Mouse (Mus musculus) embryonic facial prominence, embryonic 15.5 days (tissue): Measurements from ENCODE around the gene Ica1. TPM values are rescaled to one million over a fixed set of nuclear protein-coding genes. Genes with fewer than 3 reads are reported as not detected.

Experiments
- ATAC-seq: fragments of 200-750 bp; cut with Nextera tagmentation; 2 replicates; pipeline ENCODE4 v1.8.0; 2017; ENCODE audit warnings: low read depth, moderate TSS enrichment; ENCODE audit not compliant: insufficient number of reproducible peaks, low FRiP score, low TSS enrichment
- H3K27ac ChIP-seq: fragments of 300-500 bp; sonication (generic); replicated peaks from 2 replicates; pipeline ENCODE4 v1.5.1; 2015; ENCODE audit warnings: mild to moderate bottlenecking, inconsistent platforms
- H3K27me3 ChIP-seq: fragments of 300-500 bp; sonication (generic); 2 replicates; pipeline ENCODE4 v1.6.1; 2015; ENCODE audit warnings: inconsistent platforms
- H3K36me3 ChIP-seq: fragments of 300-500 bp; sonication (generic); 2 replicates; pipeline ENCODE4 v1.6.1; 2015; ENCODE audit warnings: mild to moderate bottlenecking, inconsistent platforms
- H3K4me1 ChIP-seq: fragments of 300-500 bp; sonication (generic); 2 replicates; pipeline ENCODE4 v1.6.1; 2015; ENCODE audit warnings: inconsistent platforms
- H3K4me2 ChIP-seq: fragments of 300-500 bp; sonication (generic); replicated peaks from 2 replicates; pipeline ENCODE4 v1.6.1; 2015; ENCODE audit warnings: mild to moderate bottlenecking, inconsistent platforms
- H3K4me3 ChIP-seq: fragments of 300-500 bp; sonication (generic); replicated peaks from 2 replicates; pipeline ENCODE4 v1.5.1; 2015; ENCODE audit warnings: mild to moderate bottlenecking, inconsistent platforms
- H3K9ac ChIP-seq: fragments of 300-500 bp; sonication (generic); 2 replicates; pipeline ENCODE4 v1.6.1; 2015; ENCODE audit warnings: inconsistent platforms
- H3K9me3 ChIP-seq: fragments of 300-500 bp; sonication (generic); replicated peaks from 2 replicates; pipeline ENCODE4 v1.6.1; 2016; ENCODE audit warnings: inconsistent platforms
- WGBS: fragments of 180-500 bp; shearing (Covaris S2); methylation state at CpG from one replicate; pipeline ENCODE4 v1.1.7; 2015; 5-methylcytosine and 5-hydroxymethylcytosine counted together
- polyA plus RNA-seq: library from polyadenylated mRNA; unstranded; fragments of >200 nt; fragmentation: Nextera tagmentation; extraction: Ambion mirVana; gene quantifications from 2 replicates; pipeline ENCODE4 v1.2.1, GENCODE M21; 2015

Ica1 gene
- polyA plus RNA-seq, 1 experiment from 2014 or later, result 15.1 TPM

DNA sequence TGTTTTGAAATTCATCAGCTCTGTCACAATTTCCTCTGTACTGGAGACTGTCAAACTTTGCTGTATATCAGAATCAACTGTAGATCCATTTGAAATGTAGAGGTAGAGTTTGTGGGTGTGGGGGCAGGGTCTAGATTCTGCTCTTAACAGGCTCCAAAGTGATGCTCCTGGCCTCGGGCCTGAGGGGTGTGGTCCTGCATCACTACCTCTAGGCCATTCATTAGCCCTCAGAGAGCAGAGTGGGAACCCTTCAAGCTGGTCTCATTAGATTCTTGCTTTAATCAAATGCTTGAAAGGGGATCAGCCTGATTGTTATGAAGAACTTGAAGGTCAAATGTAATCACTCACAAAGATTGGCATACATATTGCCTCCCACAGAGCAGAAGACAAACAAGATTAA lies 36.6 kb downstream of the Ica1 start:
- no peaks in the 10 kb centered on the region for H3K9me3 ChIP-seq
- 7% methylated on average over 1 of the region's 1 CpGs for WGBS
- no peaks in the 10 kb centered on the region for H3K36me3 ChIP-seq
- H3K4me1 ChIP-seq, result no peaks in the 10 kb centered on the region
- no peak overlapping the region for H3K4me3 ChIP-seq
- H3K4me2 ChIP-seq, result no peak overlapping the region
- no peaks in the 10 kb centered on the region for H3K27me3 ChIP-seq
- H3K9ac ChIP-seq, result no peak overlapping the region
- H3K27ac ChIP-seq, result no peak overlapping the region
- ATAC-seq, result no peak

GRCm38 (mm10) chr6:8740092-8740491 lies 38.2 kb downstream of the Ica1 start:
- no peak overlapping the region for H3K27ac ChIP-seq
- no peak overlapping the region for H3K4me3 ChIP-seq
- H3K4me2 ChIP-seq, result no peak overlapping the region
- no peaks in the 10 kb centered on the region for H3K36me3 ChIP-seq
- no peak overlapping the region for H3K9ac ChIP-seq
- H3K4me1 ChIP-seq, result 0 out of 2 replicates have a peak, but pooled peaks cover 5% of the 10 kb centered on the region
- 69% methylated on average over 2 of the region's 2 CpGs for WGBS
- no peaks in the 10 kb centered on the region for H3K9me3 ChIP-seq
- no peaks in the 10 kb centered on the region for H3K27me3 ChIP-seq
- no peak for ATAC-seq

- Histone ChIP-seq H3K9ac (no peak overlapping the region), H3K27me3 (no peaks in the 10 kb centered on the region), H3K4me3 (no peak overlapping the region), H3K9me3 (no peaks in the 10 kb centered on the region), H3K36me3 (no peaks in the 10 kb centered on the region), H3K4me2 (no peak overlapping the region), H3K27ac (no peak overlapping the region), H3K4me1 (0 out of 2 replicates have a peak, but pooled peaks cover 5% of the 10 kb centered on the region)
- no peak for ATAC-seq
- WGBS, result 71% methylated on average over 4 of the region's 4 CpGs
These were observed 39.9 kb downstream of the Ica1 start for GRCm38 (mm10) chr6:8738396-8738795.

DNA sequence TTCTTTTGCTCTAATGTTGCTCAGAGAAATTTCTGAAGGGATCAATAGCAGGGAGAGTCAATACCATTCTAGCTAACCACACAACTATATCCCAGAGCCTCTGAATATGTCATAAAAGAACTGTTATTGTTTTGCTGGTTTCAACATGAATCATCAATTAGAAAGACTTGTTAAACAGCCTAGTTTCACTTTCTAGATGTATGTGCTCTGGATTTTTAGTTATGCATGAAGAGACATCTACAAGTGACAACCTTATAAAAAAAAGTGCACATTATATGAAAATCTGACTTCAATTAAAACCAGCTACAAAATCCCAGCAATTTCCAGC lies 41.8 kb downstream of the Ica1 start:
- ATAC-seq, result no peak
- no peak overlapping the region for H3K27ac ChIP-seq
- no peaks in the 10 kb centered on the region for H3K36me3 ChIP-seq
- H3K9ac ChIP-seq, result no peak overlapping the region
- no peaks in the 10 kb centered on the region for H3K9me3 ChIP-seq
- no peak overlapping the region for H3K4me2 ChIP-seq
- H3K27me3 ChIP-seq, result no peaks in the 10 kb centered on the region
- H3K4me3 ChIP-seq, result no peak overlapping the region
- H3K4me1 ChIP-seq, result 0 out of 2 replicates have a peak, but pooled peaks cover 5% of the 10 kb centered on the region

- no peaks in the 10 kb centered on the region for H3K36me3 ChIP-seq
- no peaks in the 10 kb centered on the region for H3K27me3 ChIP-seq
- no peak overlapping the region for H3K4me2 ChIP-seq
- no peak overlapping the region for H3K4me3 ChIP-seq
- H3K9ac ChIP-seq, result no peak overlapping the region
- no peak for ATAC-seq
- WGBS, result 42% methylated on average over 8 of the region's 8 CpGs
- H3K27ac ChIP-seq, result no peak overlapping the region
- no peaks in the 10 kb centered on the region for H3K9me3 ChIP-seq
- 0 out of 2 replicates have a peak, but pooled peaks cover 5% of the 10 kb centered on the region for H3K4me1 ChIP-seq
These were observed 42.4 kb downstream of the Ica1 start for GRCm38 (mm10) chr6:8735657-8736492.

DNA sequence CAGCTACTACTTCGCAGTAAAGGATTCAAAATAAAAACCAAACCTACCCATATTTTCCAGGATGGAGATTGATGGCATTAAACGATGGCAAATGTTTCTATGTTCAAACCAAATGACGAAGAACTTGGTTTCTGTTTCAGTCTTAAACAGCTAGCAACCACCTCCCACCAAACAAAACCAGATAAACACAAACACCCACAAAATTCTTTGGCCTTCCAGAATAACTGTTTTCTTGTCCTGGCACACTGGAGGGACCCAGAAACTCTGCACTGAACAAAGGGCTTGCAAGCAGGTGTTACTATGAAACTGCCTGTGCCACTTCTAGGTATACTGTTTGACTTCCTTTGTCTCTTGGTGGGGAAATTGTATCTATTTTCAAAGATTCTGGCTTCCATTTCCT lies 43.2 kb downstream of the Ica1 start:
- H3K9ac ChIP-seq, result no peak overlapping the region

GRCm38 (mm10) chr6:8732492-8732891 lies 45.8 kb downstream of the Ica1 start:
- no peak overlapping the region for H3K27ac ChIP-seq
- no peaks in the 10 kb centered on the region for H3K9me3 ChIP-seq
- no peaks in the 10 kb centered on the region for H3K36me3 ChIP-seq
- 49% methylated on average over 5 of the region's 5 CpGs for WGBS
- H3K27me3 ChIP-seq, result no peaks in the 10 kb centered on the region
- ATAC-seq, result peak; percentile 60; the same call in 1 of the 2 replicates
- no peak overlapping the region for H3K4me3 ChIP-seq
- no peak overlapping the region for H3K4me2 ChIP-seq
- no peak overlapping the region for H3K9ac ChIP-seq
- 0 out of 2 replicates have a peak, but pooled peaks cover 5% of the 10 kb centered on the region for H3K4me1 ChIP-seq

More for the DNA sequence above, 43.2 kb downstream of the Ica1 start:
- 54% methylated on average over 3 of the region's 3 CpGs for WGBS
- no peaks in the 10 kb centered on the region for H3K9me3 ChIP-seq
- H3K4me3 ChIP-seq, result no peak overlapping the region
- no peak overlapping the region for H3K27ac ChIP-seq
- H3K4me1 ChIP-seq, result 0 out of 2 replicates have a peak, but pooled peaks cover 5% of the 10 kb centered on the region
- no peak overlapping the region for H3K4me2 ChIP-seq
- H3K27me3 ChIP-seq, result no peaks in the 10 kb centered on the region
- no peak for ATAC-seq
- no peaks in the 10 kb centered on the region for H3K36me3 ChIP-seq

DNA sequence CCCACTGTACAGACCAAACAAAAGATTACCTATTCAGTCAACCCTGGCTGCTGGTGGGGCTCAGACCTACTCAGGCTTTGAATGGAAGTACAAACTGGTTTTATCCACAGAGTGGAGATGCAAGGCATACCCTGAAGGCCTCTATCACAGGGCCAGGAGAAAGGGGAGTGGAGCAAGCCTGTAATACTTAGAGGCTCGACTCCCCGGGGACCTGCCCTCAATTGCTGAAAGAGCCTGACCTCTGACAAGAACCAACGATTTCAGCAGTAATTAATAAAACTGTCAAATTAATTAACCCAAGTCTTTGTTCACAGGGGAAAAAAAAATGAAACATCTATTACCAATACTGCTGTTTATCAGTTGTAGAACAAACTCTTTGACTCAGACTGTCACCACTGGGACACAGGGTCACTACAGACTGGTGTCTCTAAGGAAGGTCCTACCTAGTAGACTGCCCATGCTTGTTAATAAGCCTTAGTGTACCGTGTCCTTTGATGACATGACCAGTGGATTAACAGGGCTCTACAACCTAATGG lies 46.6 kb downstream of the Ica1 start:
- Histone ChIP-seq H3K4me2 (no peak overlapping the region), H3K9me3 (no peaks in the 10 kb centered on the region), H3K9ac (no peak overlapping the region), H3K27me3 (no peaks in the 10 kb centered on the region), H3K4me3 (no peak overlapping the region), H3K36me3 (no peaks in the 10 kb centered on the region), H3K27ac (no peak overlapping the region), H3K4me1 (0 out of 2 replicates have a peak, but pooled peaks cover 5% of the 10 kb centered on the region)
- 21% methylated on average over 4 of the region's 4 CpGs for WGBS
- ATAC-seq, result no peak

DNA sequence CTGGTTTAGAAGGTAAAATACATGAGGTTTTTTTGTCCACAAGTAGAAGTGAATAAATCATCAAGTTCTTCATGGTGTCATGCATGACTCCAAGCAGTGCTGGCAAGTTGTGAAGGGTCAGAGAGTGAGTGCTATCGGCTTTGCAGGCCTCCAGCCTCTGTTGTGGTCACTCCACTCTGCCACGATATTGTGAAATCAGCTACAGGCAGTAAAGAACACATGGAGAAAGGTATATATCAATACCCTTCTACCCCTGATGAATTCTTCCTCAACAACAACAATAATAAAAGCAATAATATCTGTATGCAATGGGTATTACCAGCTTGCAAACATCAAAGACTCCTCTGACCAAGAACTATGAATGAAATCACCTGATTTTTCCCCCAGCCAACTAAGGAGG lies 47.9 kb downstream of the Ica1 start:
- H3K36me3 ChIP-seq, result no peaks in the 10 kb centered on the region
- no peak for ATAC-seq
- no peaks in the 10 kb centered on the region for H3K4me1 ChIP-seq
- H3K9me3 ChIP-seq, result no peaks in the 10 kb centered on the region
- no peak overlapping the region for H3K27ac ChIP-seq
- H3K9ac ChIP-seq, result no peak overlapping the region
- no peaks in the 10 kb centered on the region for H3K27me3 ChIP-seq
- no peak overlapping the region for H3K4me3 ChIP-seq
- no peak overlapping the region for H3K4me2 ChIP-seq
- WGBS, result 89% methylated on average over 2 of the region's 2 CpGs

- H3K27ac ChIP-seq, result no peak overlapping the region
- no peaks in the 10 kb centered on the region for H3K4me1 ChIP-seq
- no peak overlapping the region for H3K9ac ChIP-seq
- no peaks in the 10 kb centered on the region for H3K9me3 ChIP-seq
- 94% methylated on average over 8 of the region's 8 CpGs for WGBS
- H3K36me3 ChIP-seq, result no peaks in the 10 kb centered on the region
- no peak overlapping the region for H3K4me2 ChIP-seq
- ATAC-seq, result no peak
- H3K4me3 ChIP-seq, result no peak overlapping the region
- H3K27me3 ChIP-seq, result no peaks in the 10 kb centered on the region
These were observed 50.5 kb downstream of the Ica1 start for GRCm38 (mm10) chr6:8727806-8728205.

DNA sequence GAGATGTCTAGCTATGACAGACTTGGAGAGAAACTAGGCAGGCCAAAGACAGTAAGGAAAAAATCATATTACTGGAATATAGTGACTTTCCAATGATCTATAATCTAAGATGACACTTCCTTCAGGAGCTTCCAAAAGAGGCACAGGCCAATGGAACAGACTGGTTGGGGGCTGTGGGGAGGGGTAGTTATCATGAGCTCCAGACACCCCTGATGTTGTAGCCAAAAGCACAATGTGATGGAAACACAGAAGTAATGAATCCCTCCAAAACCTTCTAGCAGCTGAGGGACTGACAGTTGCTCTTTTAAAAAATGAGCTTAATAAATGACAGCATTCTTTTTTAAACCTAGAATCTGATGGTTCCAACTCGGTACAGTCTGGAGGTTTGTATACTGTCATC lies 52.7 kb downstream of the Ica1 start:
- no peaks in the 10 kb centered on the region for H3K27me3 ChIP-seq
- WGBS, result 34% methylated on average over 1 of the region's 1 CpGs
- no peak overlapping the region for H3K27ac ChIP-seq
- H3K9ac ChIP-seq, result no peak overlapping the region
- H3K4me3 ChIP-seq, result no peak overlapping the region
- ATAC-seq, result no peak
- H3K36me3 ChIP-seq, result no peaks in the 10 kb centered on the region
- H3K4me2 ChIP-seq, result no peak overlapping the region
- no peaks in the 10 kb centered on the region for H3K9me3 ChIP-seq
- no peaks in the 10 kb centered on the region for H3K4me1 ChIP-seq

DNA sequence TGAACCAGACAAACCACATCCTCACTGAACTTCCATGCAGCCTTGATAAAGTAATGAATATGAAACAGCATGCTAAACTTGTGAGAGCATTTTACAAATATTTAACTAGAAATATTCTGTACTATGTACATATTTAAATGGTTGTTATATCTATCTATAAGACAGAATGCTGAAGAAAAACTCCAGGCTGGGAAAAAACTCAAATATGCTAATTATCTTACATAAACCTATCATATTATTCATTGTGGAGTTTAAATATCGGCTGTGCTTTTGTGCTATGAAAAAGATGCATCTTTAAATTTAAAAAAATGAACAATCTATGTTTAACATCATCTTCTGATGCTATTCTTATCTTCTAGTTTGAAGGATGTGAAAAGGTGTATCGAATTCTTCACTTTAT lies 58.6 kb downstream of the Ica1 start:
- no peaks in the 10 kb centered on the region for H3K36me3 ChIP-seq
- H3K27me3 ChIP-seq, result no peaks in the 10 kb centered on the region
- no peak overlapping the region for H3K4me3 ChIP-seq
- WGBS, result 79% methylated on average over 2 of the region's 2 CpGs
- H3K9me3 ChIP-seq, result no peaks in the 10 kb centered on the region
- H3K9ac ChIP-seq, result no peak overlapping the region
- H3K27ac ChIP-seq, result no peak overlapping the region
- H3K4me2 ChIP-seq, result no peak overlapping the region
- no peak for ATAC-seq
- H3K4me1 ChIP-seq, result no peaks in the 10 kb centered on the region
